Mouse (Mus musculus): ENCODE results near the gene Prnd.
A peak's percentile ranks its signal among the peaks of the same experiment; 100 is the strongest.

The Prnd gene

GRCm38 (mm10) chr2:131950598-131951095, at the start of gene Prnd:
TSS of gene Prnd (plus strand) at chr2:131950861.
- no peak for DNase-seq

GRCm38 (mm10) chr2:131902423-131902822, 48.2 kb upstream of the Prnd start:
- no peak for DNase-seq

- no peak for DNase-seq
Observed at GRCm38 (mm10) chr2:131902867-131903266, 47.8 kb upstream of the Prnd start.

DNA sequence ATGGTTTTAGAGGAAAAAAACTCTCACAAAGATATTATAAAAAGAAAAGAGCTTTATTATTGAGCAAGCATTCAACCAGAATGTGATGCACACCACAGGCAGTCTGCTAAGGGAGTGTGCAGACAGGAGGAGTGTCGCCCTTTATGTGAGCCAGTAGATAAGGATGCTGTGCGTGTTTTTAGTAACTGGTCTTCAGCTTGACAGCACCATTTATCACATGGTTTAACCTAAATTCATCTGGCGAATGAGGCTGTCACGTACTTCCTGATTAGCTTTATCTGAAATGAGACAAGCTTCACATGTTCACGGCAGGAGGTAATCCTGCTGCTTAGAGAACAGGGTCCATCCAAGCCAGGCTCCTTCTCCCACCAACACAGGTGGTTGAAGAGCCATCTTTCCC, 45.6 kb upstream of the Prnd start:
- DNase-seq: no peak

DNA sequence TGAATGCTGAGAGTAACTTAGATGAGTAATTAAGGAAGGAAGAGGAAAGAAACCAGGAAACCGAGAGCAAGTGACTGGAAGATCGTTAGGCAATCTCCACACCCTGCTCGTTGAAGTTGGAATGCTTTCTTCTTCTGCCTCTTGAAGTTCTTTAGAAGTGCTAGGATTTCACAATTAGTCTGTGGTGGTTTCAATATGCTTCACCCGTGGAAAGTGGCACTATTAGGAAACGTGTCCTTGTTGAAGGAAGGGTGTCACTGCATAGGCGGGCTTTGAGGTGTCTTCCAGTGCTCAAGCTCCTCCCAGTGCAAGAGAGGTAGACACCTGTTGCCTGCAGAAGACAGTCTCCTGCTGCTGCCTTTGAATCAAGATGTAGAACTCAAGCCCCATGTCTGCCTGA, 44.9 kb upstream of the Prnd start:
- DNase-seq: no peak

- DNase-seq: no peak
Observed at GRCm38 (mm10) chr2:131906266-131906665, 44.4 kb upstream of the Prnd start.

DNA sequence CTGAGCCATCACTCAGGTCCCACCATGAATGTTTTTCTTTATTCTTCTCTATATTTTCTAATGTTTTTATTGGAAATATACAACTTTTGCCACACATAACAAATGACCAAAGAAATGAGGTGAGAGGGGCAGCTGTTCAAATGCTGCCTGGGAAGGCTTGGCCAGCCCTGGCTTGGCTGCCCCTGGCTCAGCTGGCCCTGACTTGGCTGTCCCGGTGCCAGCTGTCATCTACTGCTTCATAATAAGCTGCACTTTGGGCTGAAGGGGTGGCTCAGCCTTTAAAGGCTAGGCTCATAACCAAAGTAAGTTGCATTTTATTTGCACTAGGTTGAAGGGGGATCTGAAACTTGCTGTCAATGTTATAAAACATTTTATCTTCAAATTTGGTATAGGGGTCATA, 43.8 kb upstream of the Prnd start:
- DNase-seq: peak; percentile 67 to 79

DNA sequence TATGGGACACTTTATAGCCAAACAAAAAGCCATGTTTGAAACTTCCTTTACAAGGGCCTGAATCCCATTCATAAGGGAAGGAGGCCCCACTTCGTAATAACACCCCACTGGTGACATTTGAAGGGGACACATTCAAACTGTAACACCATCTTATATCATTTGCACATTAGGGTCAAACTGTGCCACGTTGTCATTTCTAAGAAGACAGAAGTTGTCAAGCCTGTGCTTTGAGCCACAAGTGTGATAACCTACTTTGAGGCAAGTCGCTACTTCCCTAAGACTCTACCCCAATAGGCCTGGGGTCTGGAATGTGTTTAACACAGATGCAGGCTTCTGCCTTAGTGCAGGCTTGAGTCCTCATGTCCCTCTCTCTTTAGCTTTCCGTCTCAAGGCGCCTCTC, 43.4 kb upstream of the Prnd start:
- DNase-seq: no peak

GRCm38 (mm10) chr2:131908351-131908861, 42.3 kb upstream of the Prnd start:
- no peak for DNase-seq

DNA sequence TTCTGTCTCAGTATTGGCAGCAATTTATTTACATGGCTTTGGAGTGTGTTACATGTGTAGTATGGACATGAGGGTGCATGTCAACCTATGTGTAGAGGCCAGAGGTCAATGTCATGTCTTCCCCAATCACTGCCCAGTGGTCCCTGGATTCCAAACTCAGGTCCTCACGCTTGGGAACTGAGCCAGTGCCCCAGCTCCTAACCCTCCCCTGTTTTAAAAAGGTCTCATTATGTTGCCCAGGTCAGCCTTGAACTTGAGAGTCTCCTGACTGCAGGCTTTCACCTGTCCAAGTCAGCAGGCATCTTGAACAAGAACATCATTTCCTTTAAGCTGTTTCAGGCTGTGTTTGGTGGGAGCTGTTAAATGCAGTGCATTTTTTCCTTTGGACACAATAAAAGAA, 41.8 kb upstream of the Prnd start:
- DNase-seq: no peak

- DNase-seq: peak; percentile 99
Observed at GRCm38 (mm10) chr2:131909683-131910572, 40.7 kb upstream of the Prnd start, which contains the start of the genes Prnp and Prn. TSS of gene Prnp (plus strand) at chr2:131909928. TSS of gene Prn (plus strand) at chr2:131909957.

GRCm38 (mm10) chr2:131910847-131911246, 39.8 kb upstream of the Prnd start:
- no peak for DNase-seq

GRCm38 (mm10) chr2:131911341-131911740, 39.3 kb upstream of the Prnd start:
- peak; percentile 74 to 78 for DNase-seq

- no peak for DNase-seq
Observed at GRCm38 (mm10) chr2:131912526-131913258, 38.0 kb upstream of the Prnd start.

DNA sequence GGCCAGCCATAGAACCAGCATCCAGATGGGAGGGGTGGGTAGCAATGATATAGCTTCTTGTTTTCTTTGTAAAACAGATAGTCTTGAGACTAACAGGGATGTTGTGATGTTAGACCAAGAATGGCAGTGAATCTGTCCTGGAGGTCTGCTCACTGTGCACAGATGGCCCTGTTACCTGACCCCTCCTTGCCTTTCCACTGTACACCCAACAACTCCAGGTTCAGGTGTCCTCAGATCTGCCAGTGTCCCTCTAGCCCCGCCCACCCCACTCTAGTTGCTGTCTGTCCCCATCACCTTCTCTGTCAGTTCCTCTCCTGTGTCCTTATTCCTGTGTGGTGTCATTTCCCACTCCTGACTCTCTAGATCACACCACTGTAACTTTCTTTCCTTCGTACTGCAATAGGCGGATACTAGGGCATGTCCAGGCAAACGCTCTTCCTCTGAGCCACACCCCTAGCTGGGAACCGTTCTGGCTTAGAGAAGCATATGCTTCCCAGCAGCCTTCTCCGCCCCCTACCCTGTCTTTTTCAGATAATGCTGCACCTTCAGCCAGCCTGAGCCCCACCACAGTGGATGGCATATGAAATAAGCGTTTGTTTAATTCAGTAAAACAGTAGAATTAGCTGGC, 18.3 kb upstream of the Prnd start:
- DNase-seq: no peak

DNA sequence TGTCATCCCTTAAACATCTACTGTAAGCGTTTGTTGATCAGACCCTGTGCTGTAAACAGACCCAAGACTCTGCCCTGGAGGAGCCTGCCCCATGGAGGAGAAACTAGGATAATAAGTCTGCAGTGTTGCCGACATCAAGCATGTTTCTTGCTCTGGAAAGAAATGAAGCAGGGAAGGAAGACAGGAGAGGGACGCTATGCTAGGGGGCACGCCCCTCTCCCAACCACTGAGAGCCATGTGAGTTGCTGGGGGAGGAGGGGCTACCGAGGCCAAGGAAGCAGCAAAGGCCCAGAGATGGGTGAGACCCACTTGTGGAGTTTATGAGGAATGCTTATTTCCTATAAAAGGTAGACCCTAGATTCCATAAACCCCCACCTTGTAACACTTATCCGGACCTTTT, 17.6 kb upstream of the Prnd start:
- DNase-seq: no peak

GRCm38 (mm10) chr2:131933598-131933997, 17.1 kb upstream of the Prnd start:
- DNase-seq: no peak

- DNase-seq: no peak
Observed at GRCm38 (mm10) chr2:131934243-131934642, 16.4 kb upstream of the Prnd start.

DNA sequence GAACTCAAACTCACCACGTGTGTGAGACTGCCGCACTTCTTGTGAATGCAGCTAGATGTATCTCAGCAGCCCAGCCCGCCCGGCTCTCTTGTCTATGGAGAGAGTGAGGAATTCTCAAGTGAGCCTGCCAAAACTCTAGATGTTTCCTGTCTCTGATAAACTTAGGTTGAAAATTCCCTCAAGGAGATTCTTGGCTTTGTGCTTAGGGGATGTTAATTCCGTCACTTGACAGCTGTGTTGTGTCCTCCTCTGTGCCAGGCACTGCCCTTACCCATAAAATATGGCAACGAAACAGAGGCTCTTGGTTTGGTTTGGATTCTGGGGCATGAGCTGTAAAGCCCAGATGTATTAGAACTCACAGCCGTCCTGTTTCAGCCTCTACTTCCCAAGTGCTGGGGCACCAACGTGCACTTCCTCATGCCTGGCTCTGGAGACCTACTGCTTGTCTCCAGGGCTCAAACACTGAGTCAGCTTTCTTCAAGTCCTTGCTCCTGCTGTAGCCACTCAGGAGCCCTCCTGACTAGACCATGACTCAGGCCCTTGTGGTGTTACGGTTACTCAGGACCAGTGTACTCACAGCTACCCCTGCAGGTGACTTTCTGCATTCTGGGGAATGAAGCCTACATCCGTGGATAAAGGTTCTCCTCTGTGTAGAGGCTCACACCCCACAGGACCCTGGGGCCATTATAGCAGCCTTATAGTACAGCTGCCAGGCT, 15.1 kb upstream of the Prnd start:
- no peak for DNase-seq

- no peak for DNase-seq
Observed at GRCm38 (mm10) chr2:131936410-131936809, 14.3 kb upstream of the Prnd start.

GRCm38 (mm10) chr2:131939404-131940111, 11.1 kb upstream of the Prnd start:
- DNase-seq: peak; percentile 74 to 82

GRCm38 (mm10) chr2:131940506-131940905, 10.2 kb upstream of the Prnd start:
- DNase-seq: no peak
